Mouse (Mus musculus) urinary bladder, postnatal 14 days (tissue): ENCODE data around the gene Apol10a.
A peak's percentile ranks its signal among the peaks of the same experiment; 100 is the strongest.
"Not testable (repeated sequence)": the region's sequence is repeated elsewhere in the genome, so short reads cannot be mapped to it uniquely, and the experiment has no call there.

ENCODE experiments used
- DNase-seq: peaks from one replicate; pipeline ENCODE4 v3.0.0; 2021; ENCODE audit warnings: low spot score

The Apol10a gene

GRCm38 (mm10) chr15:77476693-77477092, at the start of gene Apol10a:
Gene Apol10a (plus strand): TSS chr15:77477047.
- DNase-seq = not testable (repeated sequence)

GRCm38 (mm10) chr15:77428690-77429448, 48.0 kb upstream of the Apol10a start:
- not testable (repeated sequence) for DNase-seq

- not testable (repeated sequence) for DNase-seq
Observed at GRCm38 (mm10) chr15:77444746-77445145, 32.1 kb upstream of the Apol10a start.

GRCm38 (mm10) chr15:77445668-77446067, 31.2 kb upstream of the Apol10a start:
- DNase-seq = not testable (repeated sequence)

- DNase-seq = not testable (repeated sequence)
Observed at GRCm38 (mm10) chr15:77447392-77447791, 29.5 kb upstream of the Apol10a start, which contains the start of gene Apol7b. Gene Apol7b (minus strand): TSS chr15:77447492.

- DNase-seq = peak; percentile 34
Observed at GRCm38 (mm10) chr15:77449927-77450326, 26.9 kb upstream of the Apol10a start.

- not testable (repeated sequence) for DNase-seq
Observed at GRCm38 (mm10) chr15:77474699-77475390, 2.0 kb upstream of the Apol10a start.

GRCm38 (mm10) chr15:77482140-77482794, 5.4 kb downstream of the Apol10a start:
- no peak for DNase-seq

GRCm38 (mm10) chr15:77493181-77493580, 16.3 kb downstream of the Apol10a start:
- DNase-seq = not testable (repeated sequence)

- DNase-seq = not testable (repeated sequence)
Observed at GRCm38 (mm10) chr15:77494694-77495093, 17.8 kb downstream of the Apol10a start.

- DNase-seq = not testable (repeated sequence)
Observed at GRCm38 (mm10) chr15:77507966-77508365, 31.1 kb downstream of the Apol10a start, which contains the start of gene Apol11a. Gene Apol11a (plus strand): TSS chr15:77508271.

GRCm38 (mm10) chr15:77520596-77520995, 43.7 kb downstream of the Apol10a start:
- DNase-seq = not testable (repeated sequence)

- DNase-seq = peak; percentile 61
Observed at GRCm38 (mm10) chr15:77523186-77523843, 46.5 kb downstream of the Apol10a start.

- DNase-seq = no peak
Observed at GRCm38 (mm10) chr15:77533216-77533615, 56.4 kb downstream of the Apol10a start, which contains the start of gene Apol7c. Gene Apol7c (minus strand): TSS chr15:77533316.

- DNase-seq = not testable (repeated sequence)
Observed at GRCm38 (mm10) chr15:77539221-77539620, 62.4 kb downstream of the Apol10a start.
